Mouse (Mus musculus) stomach, postnatal 0 days (tissue): Measurements from ENCODE around the gene Gpc2.

ENCODE experiments used
- CTCF ChIP-seq: IDR thresholded peaks from 2 replicates; pipeline ENCODE4 v1.5.1; 2016; ENCODE audit warnings: antibody characterized with exemption, low read depth, mild to moderate bottlenecking, moderate library complexity
- EP300 ChIP-seq: optimal IDR thresholded peaks from 2 replicates; pipeline ENCODE3; 2016; ENCODE audit warnings: antibody characterized with exemption

DNA sequence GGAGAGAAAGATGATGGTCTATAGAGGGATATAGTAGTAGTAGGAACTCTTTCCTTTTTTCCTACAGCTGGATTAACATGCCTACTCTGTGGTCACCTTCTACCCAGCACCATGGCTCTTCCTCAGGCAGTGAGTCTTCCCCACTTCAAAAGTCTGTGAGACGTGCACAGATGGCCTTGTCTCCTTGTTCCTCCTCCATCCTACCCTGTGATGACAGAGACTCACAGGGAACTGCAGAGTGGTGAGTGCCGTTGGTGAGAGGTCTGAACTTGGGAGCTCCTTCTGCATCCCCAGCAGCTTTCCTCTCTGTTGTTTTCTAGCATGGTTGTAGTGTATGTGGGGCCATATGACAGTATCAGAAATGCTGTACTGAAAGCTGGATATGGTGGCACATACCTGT is 2.0 kb upstream of the Gpc2 start:
- TF ChIP-seq CTCF (no peak), EP300 (no peak)
